Mouse (Mus musculus): ENCODE results near the gene Edem3.

DNA sequence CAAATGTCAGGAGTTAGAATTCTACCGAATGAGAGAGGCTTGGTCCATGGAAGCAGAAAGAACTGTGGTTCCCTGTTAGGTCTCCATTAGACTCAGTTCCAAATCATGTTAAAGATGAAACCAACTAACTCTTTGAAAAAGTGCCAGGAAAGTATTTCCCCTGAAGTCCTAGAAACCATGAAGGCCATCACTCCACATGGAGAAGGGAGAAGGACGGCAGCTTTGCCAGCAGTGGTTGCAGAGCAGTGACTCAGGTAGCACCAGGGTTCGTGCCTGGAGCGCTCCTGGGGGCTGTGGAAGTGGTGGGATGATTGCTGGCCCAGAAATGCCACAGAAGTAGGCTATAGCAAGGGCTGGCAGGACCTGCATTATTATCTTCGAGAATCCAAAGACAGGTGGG lies 31.2 kb downstream of the Edem3 start:
- TF ChIP-seq CTCF (IDR thresholded peaks at IDR 0.05; ENCODE audit: low read depth, low read length) (no peak), POLR2A (IDR thresholded peaks at IDR 0.05; ENCODE audit: insufficient read depth, low read length) (no peak)
